Mouse (Mus musculus): Measurements from ENCODE around the gene Folr2. TPM values are rescaled to one million over a fixed set of nuclear protein-coding genes. Genes with fewer than 3 reads are reported as not detected.

The Folr2 gene
- polyA plus RNA-seq (2014; fragmentation: Nextera tagmentation; extraction: Ambion mirVana) = 0.73 and 2.1 TPM in 2 replicates

- Histone ChIP-seq H3K9ac (ENCODE audit: low read depth, low read length) (no peak within 1 kb of the TSS), H3K4me3 (ENCODE audit: low read depth, low read length) (no peak within 1 kb of the TSS), H3K4me2 (replicated peaks; ENCODE audit: low read depth, low read length) (no peak within 1 kb of the TSS), H3K27me3 (ENCODE audit: control insufficient read depth, insufficient read depth, low read length) (no peaks in the 10 kb centered on the region), H3K9me3 (ENCODE audit: control insufficient read depth, low read length) (no peaks in the 10 kb centered on the region), H3K4me1 (replicated peaks; ENCODE audit: control insufficient read depth, insufficient read depth, low read length) (no peaks in the 10 kb centered on the region), H3K36me3 (ENCODE audit: control insufficient read depth, insufficient read depth, low read length) (no peaks in the 10 kb centered on the region), H3K27ac (ENCODE audit: low read depth, low read length) (no peak within 1 kb of the TSS)
- ATAC-seq (ENCODE audit: low FRiP score) (no peak), DNase-seq (ENCODE audit: low spot score) (no peak)
- 92% methylated on average over 4 of the region's 4 CpGs for WGBS
Observed at GRCm38 (mm10) chr7:101857094-101857493, at the start of gene Folr2. Gene Folr2, minus strand, starts transcription at chr7:101857194.

DNA sequence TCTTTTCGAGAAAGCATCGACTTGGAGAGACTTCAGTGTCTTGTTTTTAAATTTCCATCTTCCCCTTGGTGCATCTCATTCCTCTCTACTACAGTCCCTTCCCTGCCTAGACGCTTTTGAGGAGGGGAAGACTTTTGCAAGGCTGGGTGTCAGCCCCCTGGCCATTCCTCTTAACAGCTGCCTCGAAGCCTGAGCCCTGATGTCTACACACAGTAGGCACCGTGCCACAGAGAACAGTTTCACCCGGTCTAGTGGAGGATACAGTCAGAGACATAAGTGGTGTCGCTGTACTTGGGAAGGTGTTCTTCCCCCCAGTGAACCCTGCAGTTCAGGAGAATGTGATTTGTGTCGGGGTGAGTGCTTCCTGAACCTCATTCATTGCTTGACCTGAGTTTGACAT is 49.7 kb upstream of the Folr2 start:
- Histone ChIP-seq H3K27ac (ENCODE audit: low read depth, low read length) (no peak overlapping the region), H3K9me3 (ENCODE audit: control insufficient read depth, low read length) (no peaks in the 10 kb centered on the region), H3K36me3 (ENCODE audit: control insufficient read depth, insufficient read depth, low read length) (no peaks in the 10 kb centered on the region), H3K4me3 (ENCODE audit: low read depth, low read length) (peak overlapping the region; percentile 81), H3K4me1 (replicated peaks; ENCODE audit: control insufficient read depth, insufficient read depth, low read length) (peaks cover 4% of the 10 kb centered on the region), H3K4me2 (replicated peaks; ENCODE audit: low read depth, low read length) (peak overlapping the region; percentile 55), H3K9ac (ENCODE audit: low read depth, low read length) (peak overlapping the region; percentile 92; the same call in 1 of the 2 replicates), H3K27me3 (ENCODE audit: control insufficient read depth, insufficient read depth, low read length) (no peaks in the 10 kb centered on the region)
- DNase-seq (ENCODE audit: low spot score) (no peak), ATAC-seq (ENCODE audit: low FRiP score) (no peak)
- WGBS = 78% methylated on average over 8 of the region's 8 CpGs

GRCm38 (mm10) chr7:101906287-101906681 is 49.3 kb upstream of the Folr2 start, which contains the start of gene Tomt:
Gene Tomt, minus strand, starts transcription at chr7:101906359.
- Histone ChIP-seq H3K27me3 (ENCODE audit: control insufficient read depth, insufficient read depth, low read length) (no peaks in the 10 kb centered on the region), H3K4me3 (ENCODE audit: low read depth, low read length) (peak within 1 kb of the TSS; percentile 81), H3K9me3 (ENCODE audit: control insufficient read depth, low read length) (no peaks in the 10 kb centered on the region), H3K27ac (ENCODE audit: low read depth, low read length) (peak within 1 kb of the TSS; percentile 88), H3K4me2 (replicated peaks; ENCODE audit: low read depth, low read length) (peak within 1 kb of the TSS; percentile 55), H3K36me3 (ENCODE audit: control insufficient read depth, insufficient read depth, low read length) (no peaks in the 10 kb centered on the region), H3K9ac (ENCODE audit: low read depth, low read length) (peak within 1 kb of the TSS; percentile 92), H3K4me1 (replicated peaks; ENCODE audit: control insufficient read depth, insufficient read depth, low read length) (peaks cover 4% of the 10 kb centered on the region)
- ATAC-seq (ENCODE audit: low FRiP score) (no peak), DNase-seq (ENCODE audit: low spot score) (no peak)
- 21% methylated on average over 11 of the region's 11 CpGs for WGBS

- H3K4me3 ChIP-seq (ENCODE audit: low read depth, low read length) = peak within 1 kb of the TSS; percentile 81
- DNase-seq (ENCODE audit: low spot score) (peak; percentile 98), ATAC-seq (ENCODE audit: low FRiP score) (peak; percentile 98)
- peak within 1 kb of the TSS; percentile 88 for H3K27ac ChIP-seq (ENCODE audit: low read depth, low read length)
- peak within 1 kb of the TSS; percentile 92 for H3K9ac ChIP-seq (ENCODE audit: low read depth, low read length)
- peaks cover 4% of the 10 kb centered on the region for H3K4me1 ChIP-seq (replicated peaks; ENCODE audit: control insufficient read depth, insufficient read depth, low read length)
- H3K36me3 ChIP-seq (ENCODE audit: control insufficient read depth, insufficient read depth, low read length) = no peaks in the 10 kb centered on the region
- under 1% methylated on average over 58 of the region's 61 CpGs for WGBS
- H3K27me3 ChIP-seq (ENCODE audit: control insufficient read depth, insufficient read depth, low read length) = no peaks in the 10 kb centered on the region
- H3K4me2 ChIP-seq (replicated peaks; ENCODE audit: low read depth, low read length) = peak within 1 kb of the TSS; percentile 55
- H3K9me3 ChIP-seq (ENCODE audit: control insufficient read depth, low read length) = no peaks in the 10 kb centered on the region
Observed at GRCm38 (mm10) chr7:101905561-101906286, 48.7 kb upstream of the Folr2 start, which contains the start of gene Lamtor1. Gene Lamtor1, plus strand, starts transcription at chr7:101905904.

GRCm38 (mm10) chr7:101902846-101903245 is 45.9 kb upstream of the Folr2 start:
- no peaks in the 10 kb centered on the region for H3K27me3 ChIP-seq (ENCODE audit: control insufficient read depth, insufficient read depth, low read length)
- DNase-seq (ENCODE audit: low spot score) = no peak
- H3K4me2 ChIP-seq (replicated peaks; ENCODE audit: low read depth, low read length) = no peak overlapping the region
- H3K4me1 ChIP-seq (replicated peaks; ENCODE audit: control insufficient read depth, insufficient read depth, low read length) = peaks cover 4% of the 10 kb centered on the region
- H3K36me3 ChIP-seq (ENCODE audit: control insufficient read depth, insufficient read depth, low read length) = no peaks in the 10 kb centered on the region
- no peak overlapping the region for H3K4me3 ChIP-seq (ENCODE audit: low read depth, low read length)
- no peak overlapping the region for H3K9ac ChIP-seq (ENCODE audit: low read depth, low read length)
- H3K9me3 ChIP-seq (ENCODE audit: control insufficient read depth, low read length) = no peaks in the 10 kb centered on the region
- H3K27ac ChIP-seq (ENCODE audit: low read depth, low read length) = no peak overlapping the region
- no peak for ATAC-seq (ENCODE audit: low FRiP score)

- Histone ChIP-seq H3K9me3 (ENCODE audit: control insufficient read depth, low read length) (no peaks in the 10 kb centered on the region), H3K4me3 (ENCODE audit: low read depth, low read length) (no peak overlapping the region), H3K27ac (ENCODE audit: low read depth, low read length) (no peak overlapping the region), H3K27me3 (ENCODE audit: control insufficient read depth, insufficient read depth, low read length) (no peaks in the 10 kb centered on the region), H3K9ac (ENCODE audit: low read depth, low read length) (no peak overlapping the region), H3K4me1 (replicated peaks; ENCODE audit: control insufficient read depth, insufficient read depth, low read length) (peaks cover 4% of the 10 kb centered on the region), H3K4me2 (replicated peaks; ENCODE audit: low read depth, low read length) (no peak overlapping the region), H3K36me3 (ENCODE audit: control insufficient read depth, insufficient read depth, low read length) (no peaks in the 10 kb centered on the region)
- ATAC-seq (ENCODE audit: low FRiP score) (no peak), DNase-seq (ENCODE audit: low spot score) (no peak)
- 91% methylated on average over 10 of the region's 10 CpGs for WGBS
Observed at GRCm38 (mm10) chr7:101901969-101902368, 45.0 kb upstream of the Folr2 start.

GRCm38 (mm10) chr7:101900331-101901097 is 43.5 kb upstream of the Folr2 start:
- ATAC-seq (ENCODE audit: low FRiP score) (no peak), DNase-seq (ENCODE audit: low spot score) (no peak)
- no peaks in the 10 kb centered on the region for H3K27me3 ChIP-seq (ENCODE audit: control insufficient read depth, insufficient read depth, low read length)

GRCm38 (mm10) chr7:101896104-101897066 is 39.4 kb upstream of the Folr2 start:
- Histone ChIP-seq H3K4me2 (replicated peaks; ENCODE audit: low read depth, low read length) (peak overlapping the region; percentile 46), H3K9me3 (ENCODE audit: control insufficient read depth, low read length) (no peaks in the 10 kb centered on the region), H3K4me3 (ENCODE audit: low read depth, low read length) (peak overlapping the region; percentile 56), H3K27ac (ENCODE audit: low read depth, low read length) (peak overlapping the region; percentile 89), H3K36me3 (ENCODE audit: control insufficient read depth, insufficient read depth, low read length) (no peaks in the 10 kb centered on the region), H3K27me3 (ENCODE audit: control insufficient read depth, insufficient read depth, low read length) (no peaks in the 10 kb centered on the region), H3K9ac (ENCODE audit: low read depth, low read length) (peak overlapping the region; percentile 57), H3K4me1 (replicated peaks; ENCODE audit: control insufficient read depth, insufficient read depth, low read length) (no peaks in the 10 kb centered on the region)
- under 1% methylated on average over 56 of the region's 57 CpGs for WGBS
- peak; percentile 99 for ATAC-seq (ENCODE audit: low FRiP score)
- peak; percentile 97 for DNase-seq (ENCODE audit: low spot score)

More at GRCm38 (mm10) chr7:101900331-101901097, 43.5 kb upstream of the Folr2 start:
- 93% methylated on average over 16 of the region's 16 CpGs for WGBS
- Histone ChIP-seq H3K4me3 (ENCODE audit: low read depth, low read length) (no peak overlapping the region), H3K36me3 (ENCODE audit: control insufficient read depth, insufficient read depth, low read length) (no peaks in the 10 kb centered on the region), H3K27ac (ENCODE audit: low read depth, low read length) (no peak overlapping the region), H3K4me1 (replicated peaks; ENCODE audit: control insufficient read depth, insufficient read depth, low read length) (no peaks in the 10 kb centered on the region), H3K9me3 (ENCODE audit: control insufficient read depth, low read length) (no peaks in the 10 kb centered on the region), H3K9ac (ENCODE audit: low read depth, low read length) (no peak overlapping the region), H3K4me2 (replicated peaks; ENCODE audit: low read depth, low read length) (no peak overlapping the region)
